Mouse (Mus musculus) inflammation-experienced regulatory T-cells (primary cell): ENCODE data around the gene Ifit3. TPM values are rescaled to one million over a fixed set of nuclear protein-coding genes. Genes with fewer than 3 reads are reported as not detected.

Source experiments
- polyA plus RNA-seq, 2 experiments: library from polyadenylated mRNA; unstranded; fragments of 100-300 nt; shearing (Covaris generic); gene quantifications; one replicate each; pipeline ENCODE4 v1.2.1; 2017

Ifit3 gene
- polyA plus RNA-seq, result 10 to 100 TPM; 19.9 to 33.5 TPM

DNA sequence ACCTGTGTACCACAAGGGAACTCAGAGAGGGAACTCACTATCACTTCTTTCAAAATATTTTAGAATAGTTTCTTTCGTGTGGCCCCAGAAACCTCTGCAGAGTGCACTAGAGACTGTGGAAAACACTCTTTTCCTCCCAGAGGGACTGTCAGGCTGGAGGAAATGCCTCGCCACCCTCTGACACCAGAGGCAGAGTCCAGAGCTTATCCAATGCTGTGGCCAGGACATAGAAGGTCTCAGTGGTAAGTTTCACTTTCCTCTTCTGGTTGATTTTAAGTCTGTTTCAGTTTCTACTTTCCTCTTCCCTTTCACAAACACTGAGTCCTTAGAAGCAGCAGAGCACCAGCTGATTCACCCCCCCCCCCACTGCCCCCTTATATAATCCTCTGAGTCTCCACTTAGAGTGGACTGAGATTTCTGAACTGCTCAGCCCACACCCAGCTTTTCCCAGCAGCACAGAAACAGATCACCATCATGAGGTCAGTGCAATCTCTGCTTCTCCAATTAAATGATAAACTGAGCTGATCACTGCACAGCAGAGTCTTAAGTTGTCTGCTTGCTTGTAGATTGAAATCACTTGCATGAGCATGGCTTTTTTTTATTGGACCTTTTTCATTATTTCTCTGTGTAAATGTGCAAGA lies at the start of gene Ifit3:
Gene Ifit3 (plus strand): TSS at position 406 of the 641 bp plus-strand sequence.

GRCm38 (mm10) chr19:34550534-34551223 lies 32.7 kb upstream of the Ifit3 start, which contains the start of gene Ifit2:
Gene Ifit2, plus strand, starts transcription at chr19:34550694.

DNA sequence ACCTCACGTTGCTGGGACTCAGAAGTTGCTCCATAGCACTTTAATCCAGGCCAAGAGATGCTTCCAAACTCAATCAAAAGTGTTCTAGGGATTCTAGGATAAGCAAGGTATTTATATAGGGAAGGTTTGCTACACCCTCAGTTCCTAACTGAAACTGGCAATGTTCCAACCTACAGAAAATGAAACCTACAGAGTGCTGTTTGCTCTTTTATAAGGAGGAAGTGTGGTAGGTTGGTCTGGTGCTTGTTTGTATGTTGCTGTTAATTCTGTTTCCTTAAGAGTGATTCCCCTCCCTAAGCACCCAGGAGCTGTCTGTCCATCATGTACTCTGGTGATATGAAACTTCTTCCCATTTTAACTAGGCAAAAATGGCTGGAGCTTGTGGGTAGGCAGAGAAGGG lies 18.6 kb downstream of the Ifit3 start, which contains the start of gene Ifit1bl1:
Gene Ifit1bl1 (minus strand): TSS at position 69 of the 400 bp plus-strand sequence.

GRCm38 (mm10) chr19:34607237-34608051 lies 24.1 kb downstream of the Ifit3 start, which contains the start of gene Ifit3b:
Gene Ifit3b, plus strand, starts transcription at chr19:34607970.

Other genes with a start within 250 kb of the Ifit3 start
- under 1 TPM in 1 of 2 experiments, not detected in 1; 0.48 TPM for gene Ch25h, start 108.4 kb upstream of the Ifit3 start, polyA plus RNA-seq
- gene Lipa, start 56.1 kb upstream of the Ifit3 start, polyA plus RNA-seq, result 10 to 100 TPM; 65.6 to 90.3 TPM
- 10 to 100 TPM; 22.7 to 30.4 TPM for gene Ifit2, start 32.8 kb upstream of the Ifit3 start, polyA plus RNA-seq
- 10 to 100 TPM; 81.5 to 97.2 TPM for gene Ifit1bl1, start 18.4 kb downstream of the Ifit3 start, polyA plus RNA-seq
- 1 to 10 TPM; 3.7 to 5.7 TPM for gene Ifit3b, start 24.4 kb downstream of the Ifit3 start, polyA plus RNA-seq
- 1 to 10 TPM in 1 of 2 experiments, under 1 TPM in 1; 0.84 to 1.8 TPM for gene Ifit1bl2, start 57.2 kb downstream of the Ifit3 start, polyA plus RNA-seq
- 10 to 100 TPM; 23.4 to 35.0 TPM for gene Ifit1, start 57.3 kb downstream of the Ifit3 start, polyA plus RNA-seq
- gene Slc16a12, start 163.8 kb downstream of the Ifit3 start, polyA plus RNA-seq, result not detected